ENCODE assay signal across 25 mouse cellular contexts in genomic region chr9:114458436-114458835, GRCm38 (mm10). TPM values are rescaled to one million over a fixed set of nuclear protein-coding genes. Genes with fewer than 3 reads are reported as not detected.
DNase-seq lines count a peak whose midpoint lies in the region; ATAC-seq lines count a peak whose summit lies in the region.
"Had no signal": no experiment of that assay in that cellular context is flagged by ENCODE, and none has a peak within 500 bp of the region (broad histone marks: within the 10 kb centered on the region; RNA-seq: fewer than 3 reads in every experiment).

No protein-coding gene starts in this region.

- no peaks in the 10 kb centered on the region for H3K27me3 ChIP-seq in hindbrain, embryonic 13.5 days
- H3K27me3 ChIP-seq: CH12.LX, Patski had no signal

- H3K4me2 ChIP-seq in hindbrain, embryonic 13.5 days = no peak overlapping the region

- no peak overlapping the region for H3K4me3 ChIP-seq in hindbrain, embryonic 13.5 days

- no peak overlapping the region for H3K9ac ChIP-seq in hindbrain, embryonic 13.5 days

- H3K9me3 ChIP-seq in hindbrain, embryonic 13.5 days = no peaks in the 10 kb centered on the region
- H3K9me3 ChIP-seq: G1E had no signal

- no peak overlapping the region for H3K27ac ChIP-seq in hindbrain, embryonic 13.5 days

- no peaks in the 10 kb centered on the region for H3K4me1 ChIP-seq in hindbrain, embryonic 13.5 days (replicated peaks)

- intact Hi-C loops in gastrocnemius, postnatal 36 days (cut with DNase I) = no loop called here

- ATAC-seq in hindbrain, embryonic 13.5 days (ENCODE audit: low FRiP score) = no peak
- ATAC-seq: activated CD4-positive, CD25-positive, alpha-beta regulatory T cell, adult 4 months; CD4-positive, CD25-positive, alpha-beta regulatory T cell, adult 4 months; Patski had no signal

- peaks cover 48% of the 10 kb centered on the region for H3K36me3 ChIP-seq in hindbrain, embryonic 13.5 days

- DNase-seq in CD4-positive helper T cell, adult 2 months (ENCODE audit: low read depth, low spot score) = peak; percentile 53
- peak; percentile 67 for DNase-seq in induced T-regulatory cell, adult 2 months (ENCODE audit: low read depth)
- no peak for DNase-seq in gastrocnemius, postnatal 36 days
- DNase-seq: adrenal gland, adult 2 months; adrenal gland, adult 8-10 months; adrenal gland, postnatal 10 days; adrenal gland, postnatal 14 days; adrenal gland, postnatal 25 days; adrenal gland, postnatal 36 days; B cell, adult 2 months; cerebellum, adult 11 months; cerebellum, adult 11-12 months; cerebellum, adult 18-20 months; cerebellum, adult 2 months had no signal

- WGBS in hindbrain, embryonic 13.5 days = 85% methylated on average over 3 of the region's 3 CpGs

RNA-seq across cellular contexts. Expression of gene Ccr4, which starts 46.3 kb away (rescaled TPM):
- polyA plus RNA-seq in hindbrain, embryonic 13.5 days (2015; fragmentation: Nextera tagmentation; extraction: Ambion mirVana) = not detected in 2 replicates
- not detected for total RNA-seq in gastrocnemius, postnatal 36 days (2021)
- total RNA-seq: adrenal gland, adult 18-20 months; adrenal gland, adult 2 months; adrenal gland, adult 8-10 months; adrenal gland, postnatal 14 days; adrenal gland, postnatal 25 days; adrenal gland, postnatal 36 days; adrenal gland, postnatal 4 days; G1E; MEL had no signal
- polyA plus RNA-seq: adrenal gland, adult 2 months; brain, embryonic 14.5 days; C2C12; cerebellum, adult 2 months; G1E; Patski had no signal

RNA-seq across cellular contexts. Expression of gene C130032M10Rik, which starts 57.1 kb away (rescaled TPM):
- 0.32 and 0.35 TPM in 2 replicates for polyA plus RNA-seq in hindbrain, embryonic 13.5 days (2015; fragmentation: Nextera tagmentation; extraction: Ambion mirVana)
- total RNA-seq in gastrocnemius, postnatal 36 days (2021) = not detected
- total RNA-seq: adrenal gland, adult 18-20 months; adrenal gland, postnatal 10 days; adrenal gland, postnatal 14 days; adrenal gland, postnatal 25 days; adrenal gland, postnatal 36 days; adrenal gland, postnatal 4 days; CH12.LX; G1E; MEL had no signal
- polyA plus RNA-seq: activated CD4-positive, CD25-positive, alpha-beta regulatory T cell, adult 4 months; adrenal gland, adult 2 months; brain, embryonic 14.5 days; C2C12; CD4-positive, CD25-positive, alpha-beta regulatory T cell, adult 4 months; cerebellum, adult 2 months; G1E; Patski had no signal

RNA-seq across cellular contexts. Expression of gene Tmppe, which starts 57.5 kb away (rescaled TPM):
- polyA plus RNA-seq in hindbrain, embryonic 13.5 days (2015; fragmentation: Nextera tagmentation; extraction: Ambion mirVana) = 7.7 and 9.7 TPM in 2 replicates
- 1 to 10 TPM in 1 of 2 experiments, under 1 TPM in 1; 0.84 to 1.5 TPM for total RNA-seq in gastrocnemius, postnatal 36 days (2021)

RNA-seq across cellular contexts. Expression of gene Glb1, which starts 57.6 kb away (rescaled TPM):
- 27.0 and 29.1 TPM in 2 replicates for polyA plus RNA-seq in hindbrain, embryonic 13.5 days (2015; fragmentation: Nextera tagmentation; extraction: Ambion mirVana)
- 1 to 10 TPM; 4.3 to 4.9 TPM for total RNA-seq in gastrocnemius, postnatal 36 days (2021)

Comparison
In these comparisons a context has a peak if more than half of its experiments do, and no peak if none do; other contexts are left out.
1. DNase-seq: peak in CD4-positive helper T cell, adult 2 months (single experiment) and induced T-regulatory cell, adult 2 months (single experiment); none in gastrocnemius, postnatal 36 days (0 of 2).